Mouse (Mus musculus) intestine, embryonic 16.5 days (tissue): ENCODE results near the gene 2200002D01Rik. TPM values are rescaled to one million over a fixed set of nuclear protein-coding genes. Genes with fewer than 3 reads are reported as not detected.

ENCODE experiments used
- ATAC-seq: fragments of 200-750 bp; cut with Nextera tagmentation; 2 replicates; pipeline ENCODE4 v1.8.0; 2017; ENCODE audit warnings: moderate TSS enrichment, moderate library complexity
- H3K27ac ChIP-seq: fragments of 300-500 bp; sonication (generic); 2 replicates; pipeline ENCODE4 v1.5.1; 2014; ENCODE audit warnings: mild to moderate bottlenecking, low read length
- H3K27me3 ChIP-seq: fragments of 300-500 bp; sonication (generic); replicated peaks from 2 replicates; pipeline ENCODE4 v1.6.1; 2014; ENCODE audit warnings: low read length, control low read depth, mixed read lengths; ENCODE audit not compliant: control insufficient read depth, insufficient read depth
- H3K36me3 ChIP-seq: fragments of 300-500 bp; sonication (generic); 2 replicates; pipeline ENCODE4 v1.6.1; 2014; ENCODE audit warnings: low read length, control low read depth; ENCODE audit not compliant: control insufficient read depth, insufficient read depth
- H3K4me1 ChIP-seq: fragments of 300-500 bp; sonication (generic); 2 replicates; pipeline ENCODE4 v1.6.1; 2014; ENCODE audit warnings: low read length, control low read depth, mixed read lengths; ENCODE audit not compliant: control insufficient read depth, insufficient read depth
- H3K4me2 ChIP-seq: fragments of 300-500 bp; sonication (generic); 2 replicates; pipeline ENCODE4 v1.6.1; 2014; ENCODE audit warnings: low read depth, low read length, control low read depth
- H3K4me3 ChIP-seq: fragments of 300-500 bp; sonication (generic); 2 replicates; pipeline ENCODE4 v1.5.1; 2014; ENCODE audit warnings: mild to moderate bottlenecking, low read length
- H3K9ac ChIP-seq: fragments of 300-500 bp; sonication (generic); 2 replicates; pipeline ENCODE4 v1.6.1; 2014; ENCODE audit warnings: low read depth, low read length
- H3K9me3 ChIP-seq: fragments of 300-500 bp; sonication (generic); 2 replicates; pipeline ENCODE4 v1.6.1; 2016; ENCODE audit warnings: low read length, control low read depth; ENCODE audit not compliant: control insufficient read depth
- WGBS: fragments of 180-500 bp; shearing (Covaris S2); extraction: QIAGEN DNeasy Blood & Tissue Kit; methylation state at CpG from one replicate; pipeline ENCODE4 v1.1.7; 2014; 5-methylcytosine and 5-hydroxymethylcytosine counted together
- polyA plus RNA-seq: library from polyadenylated mRNA; unstranded; fragments of >200 nt; fragmentation: Nextera tagmentation; extraction: Ambion mirVana; gene quantifications from 2 replicates; pipeline ENCODE4 v1.2.1, GENCODE M21; 2015

2200002D01Rik gene
- polyA plus RNA-seq, 1 experiment from 2014 or later, result 264 TPM

DNA sequence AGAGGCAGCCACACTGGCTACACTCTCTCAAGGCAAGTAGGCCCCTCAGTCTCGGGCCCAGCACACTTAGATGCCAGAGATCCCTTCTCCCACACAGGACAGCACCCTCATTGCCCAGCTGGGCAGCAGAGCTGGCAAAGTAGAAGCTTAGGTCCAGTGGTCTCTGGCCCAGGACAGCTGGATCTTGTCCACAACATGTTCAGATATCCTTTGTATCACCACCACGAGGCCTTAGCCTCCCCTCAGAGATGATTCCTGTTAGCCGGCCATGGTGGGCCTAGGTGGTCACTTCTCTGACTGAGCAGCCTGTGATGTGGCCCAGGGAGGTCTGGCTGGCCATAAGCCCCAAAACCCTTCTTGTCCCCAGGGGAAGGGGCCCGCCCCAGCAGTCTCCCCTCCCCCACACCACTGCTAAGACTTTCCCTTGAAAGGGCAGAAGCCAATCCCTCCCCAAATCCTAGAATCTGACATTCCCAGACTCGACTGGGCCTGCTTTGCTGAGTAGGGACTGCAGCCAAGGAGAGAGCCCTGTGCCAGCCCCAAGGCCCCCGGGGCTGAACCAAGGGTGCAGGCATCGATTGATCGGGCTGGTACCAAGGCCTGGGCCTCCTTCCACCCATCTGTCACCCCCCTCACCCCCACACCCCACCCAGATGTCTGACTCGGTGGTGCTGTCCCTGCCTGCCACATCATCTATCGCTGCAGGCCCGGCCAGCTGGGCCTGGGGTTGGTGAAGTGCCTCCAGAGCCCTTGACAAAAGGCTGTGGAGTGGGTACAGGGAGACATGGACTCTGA lies 42.6 kb upstream of the 2200002D01Rik start:
- Histone ChIP-seq H3K4me2 (peak overlapping the region; percentile 80), H3K36me3 (no peaks in the 10 kb centered on the region), H3K9me3 (no peaks in the 10 kb centered on the region), H3K27ac (peak overlapping the region; percentile 75), H3K4me3 (peak overlapping the region; percentile 65), H3K9ac (peak overlapping the region; percentile 45; the same call in 1 of the 2 replicates), H3K4me1 (peaks cover 32% of the 10 kb centered on the region), H3K27me3 (no peaks in the 10 kb centered on the region)
- ATAC-seq, result no peak
- WGBS, result 39% methylated on average over 11 of the region's 11 CpGs

DNA sequence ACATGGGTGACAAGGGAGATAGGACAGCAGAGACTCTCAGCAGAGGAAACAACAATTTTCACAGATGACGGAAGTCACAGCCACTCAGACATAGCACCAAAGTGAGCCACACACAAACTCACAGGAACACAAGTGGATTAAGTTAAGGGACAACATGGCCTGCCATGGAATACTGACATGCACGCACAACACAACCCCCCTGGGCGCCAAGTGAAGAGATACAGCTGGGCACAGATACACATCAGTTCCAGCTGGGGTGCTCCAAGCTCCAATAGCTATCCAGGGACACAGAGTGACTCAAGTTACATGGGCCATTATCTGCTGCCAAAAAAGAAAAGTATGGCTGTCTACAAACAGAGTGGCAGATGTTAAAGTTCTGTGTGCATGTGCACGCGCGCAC lies 41.6 kb upstream of the 2200002D01Rik start:
- peak overlapping the region; percentile 65 for H3K4me3 ChIP-seq
- no peak for ATAC-seq
- no peaks in the 10 kb centered on the region for H3K9me3 ChIP-seq
- H3K9ac ChIP-seq, result peak overlapping the region; percentile 81
- H3K36me3 ChIP-seq, result no peaks in the 10 kb centered on the region
- peak overlapping the region; percentile 80 for H3K4me2 ChIP-seq
- no peaks in the 10 kb centered on the region for H3K27me3 ChIP-seq
- WGBS, result 60% methylated on average over 6 of the region's 6 CpGs
- H3K27ac ChIP-seq, result peak overlapping the region; percentile 75
- H3K4me1 ChIP-seq, result peaks cover 32% of the 10 kb centered on the region

DNA sequence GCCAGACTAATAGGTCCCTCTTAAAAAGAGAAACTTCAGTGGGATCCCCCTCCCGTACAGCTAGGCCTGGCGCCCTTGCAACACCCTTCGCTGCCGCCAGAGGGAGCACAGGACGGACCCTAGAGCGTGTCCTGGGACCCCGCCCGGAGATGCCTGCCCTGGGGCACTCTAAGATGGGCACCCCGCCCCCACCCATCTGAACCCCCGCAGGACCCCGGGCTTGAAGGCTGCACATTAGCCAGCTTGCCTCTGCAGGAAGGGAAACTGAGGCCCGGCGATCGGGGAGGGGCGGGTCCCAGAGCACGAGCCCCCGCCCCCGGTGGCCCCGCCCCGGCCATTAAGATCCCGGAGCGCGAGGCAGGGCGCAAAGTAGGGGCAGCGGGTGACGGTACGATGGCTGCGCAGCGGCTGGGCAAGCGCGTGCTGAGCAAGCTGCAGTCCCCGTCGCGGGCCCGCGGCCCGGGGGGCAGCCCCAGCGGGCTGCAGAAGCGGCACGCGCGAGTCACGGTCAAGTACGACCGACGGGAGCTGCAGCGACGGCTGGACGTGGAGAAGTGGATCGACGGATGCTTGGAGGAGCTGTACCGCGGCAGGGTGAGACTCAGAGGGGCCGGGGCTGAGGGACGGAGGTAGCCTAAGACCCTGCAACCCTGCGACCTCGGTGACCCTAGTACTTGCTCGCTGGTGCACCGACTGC lies 40.8 kb upstream of the 2200002D01Rik start, which contains the start of gene Ppp1r14a:
TSS of gene Ppp1r14a (plus strand) at position 367 of the 697 bp plus-strand sequence.
- 2% methylated on average over 59 of the region's 59 CpGs for WGBS
- peak within 1 kb of the TSS; percentile 65 for H3K4me3 ChIP-seq
- H3K9ac ChIP-seq, result peak within 1 kb of the TSS; percentile 81
- no peaks in the 10 kb centered on the region for H3K36me3 ChIP-seq
- peak within 1 kb of the TSS; percentile 75 for H3K27ac ChIP-seq
- H3K9me3 ChIP-seq, result no peaks in the 10 kb centered on the region
- ATAC-seq, result peak; percentile 39
- H3K4me2 ChIP-seq, result peak within 1 kb of the TSS; percentile 80
- peaks cover 32% of the 10 kb centered on the region for H3K4me1 ChIP-seq
- no peaks in the 10 kb centered on the region for H3K27me3 ChIP-seq

DNA sequence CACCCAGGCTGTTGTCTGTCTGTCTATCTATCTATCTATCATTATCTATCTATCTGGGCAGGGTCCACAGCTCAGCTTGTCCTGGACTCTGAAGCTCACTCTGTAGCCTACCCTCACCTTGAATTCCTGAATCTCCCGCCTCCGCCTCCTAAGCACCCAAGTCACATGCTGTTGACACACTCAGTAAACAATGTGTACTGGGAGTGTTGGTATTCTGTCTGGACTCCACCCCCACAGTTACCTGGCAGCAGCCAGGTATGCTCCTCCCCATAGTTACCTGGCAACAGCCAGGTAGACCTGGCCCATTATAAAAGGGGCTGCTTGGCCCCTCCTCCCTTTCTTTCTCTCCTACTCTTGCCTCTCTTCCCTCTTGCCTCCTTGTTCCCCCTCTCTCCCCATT lies 39.8 kb upstream of the 2200002D01Rik start:
- Histone ChIP-seq H3K27ac (no peak overlapping the region), H3K27me3 (no peaks in the 10 kb centered on the region), H3K4me3 (no peak overlapping the region), H3K4me1 (peaks cover 25% of the 10 kb centered on the region), H3K9ac (no peak overlapping the region), H3K4me2 (no peak overlapping the region), H3K9me3 (no peaks in the 10 kb centered on the region), H3K36me3 (no peaks in the 10 kb centered on the region)
- 70% methylated on average over 2 of the region's 2 CpGs for WGBS
- peak; percentile 25 for ATAC-seq

DNA sequence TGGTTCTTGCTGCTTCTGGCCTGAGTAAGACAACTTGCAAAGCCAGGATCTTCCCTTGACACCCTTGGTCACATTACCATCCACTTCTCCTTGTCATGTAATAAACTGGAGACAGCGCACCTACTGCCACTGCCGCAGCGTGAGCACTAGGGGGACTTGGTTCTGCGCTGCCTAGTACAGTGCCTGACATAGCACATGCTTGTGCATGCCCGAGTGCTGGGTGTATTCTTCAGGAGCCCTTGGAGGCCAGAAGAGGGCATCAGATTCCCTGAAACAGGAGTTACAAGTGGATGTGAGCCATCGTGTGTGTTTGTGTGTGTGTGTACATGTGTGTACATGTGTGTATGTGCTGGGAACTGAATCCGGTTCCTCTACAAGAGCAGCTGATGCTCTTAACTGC lies 39.2 kb upstream of the 2200002D01Rik start:
- Histone ChIP-seq H3K36me3 (no peaks in the 10 kb centered on the region), H3K9me3 (no peaks in the 10 kb centered on the region), H3K4me2 (no peak overlapping the region), H3K4me1 (peaks cover 22% of the 10 kb centered on the region), H3K27ac (no peak overlapping the region), H3K4me3 (no peak overlapping the region), H3K27me3 (no peaks in the 10 kb centered on the region), H3K9ac (no peak overlapping the region)
- peak; percentile 14; the same call in 1 of the 2 replicates for ATAC-seq
- WGBS, result 85% methylated on average over 7 of the region's 7 CpGs

DNA sequence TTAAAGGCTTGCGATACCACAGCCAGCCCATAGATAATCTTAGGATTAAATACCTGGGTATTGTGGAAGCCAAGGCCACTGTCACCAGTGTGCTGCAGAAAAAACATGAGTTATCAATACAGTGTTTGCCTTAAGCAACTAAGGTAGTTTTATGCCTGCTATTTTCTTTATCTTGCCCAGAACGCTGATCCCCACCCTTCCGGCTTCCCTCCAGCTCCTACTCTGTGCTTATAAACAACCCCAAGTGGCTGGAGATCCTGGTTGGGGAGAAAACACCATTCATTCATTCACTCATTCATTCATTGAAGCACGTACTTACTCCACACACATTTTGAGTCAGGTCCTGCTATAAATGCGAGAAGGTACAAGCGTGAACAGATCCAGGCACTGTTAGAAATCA lies 36.3 kb upstream of the 2200002D01Rik start:
- WGBS, result 84% methylated on average over 6 of the region's 6 CpGs
- Histone ChIP-seq H3K27ac (no peak overlapping the region), H3K4me2 (no peak overlapping the region), H3K36me3 (no peaks in the 10 kb centered on the region), H3K4me1 (peaks cover 20% of the 10 kb centered on the region), H3K4me3 (no peak overlapping the region), H3K9me3 (no peaks in the 10 kb centered on the region), H3K27me3 (no peaks in the 10 kb centered on the region), H3K9ac (no peak overlapping the region)
- ATAC-seq, result no peak

DNA sequence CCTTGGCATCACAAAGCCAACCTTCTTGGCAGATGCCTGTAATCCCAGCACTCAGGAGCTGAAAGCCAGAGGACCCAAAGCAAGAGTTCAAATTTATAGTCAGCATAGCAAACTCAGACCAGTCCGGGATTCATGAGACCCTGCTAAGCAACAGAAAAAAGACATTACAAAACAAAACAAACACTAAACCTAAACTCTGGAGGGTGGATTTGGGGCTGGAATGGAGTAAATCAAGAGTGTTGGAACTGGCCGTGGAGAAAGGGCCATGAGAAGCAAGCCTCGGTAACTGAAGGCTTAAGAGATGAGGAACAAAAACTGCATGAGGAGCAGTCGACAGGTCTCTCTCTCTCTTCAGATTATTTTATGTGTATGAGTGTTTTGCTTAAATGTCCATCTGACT lies 35.6 kb upstream of the 2200002D01Rik start:
- peaks cover 23% of the 10 kb centered on the region for H3K4me1 ChIP-seq
- ATAC-seq, result no peak
- H3K4me3 ChIP-seq, result no peak overlapping the region
- H3K27ac ChIP-seq, result no peak overlapping the region
- H3K27me3 ChIP-seq, result no peaks in the 10 kb centered on the region
- H3K9ac ChIP-seq, result no peak overlapping the region
- H3K4me2 ChIP-seq, result no peak overlapping the region
- H3K36me3 ChIP-seq, result no peaks in the 10 kb centered on the region
- 77% methylated on average over 4 of the region's 4 CpGs for WGBS
- H3K9me3 ChIP-seq, result no peaks in the 10 kb centered on the region

DNA sequence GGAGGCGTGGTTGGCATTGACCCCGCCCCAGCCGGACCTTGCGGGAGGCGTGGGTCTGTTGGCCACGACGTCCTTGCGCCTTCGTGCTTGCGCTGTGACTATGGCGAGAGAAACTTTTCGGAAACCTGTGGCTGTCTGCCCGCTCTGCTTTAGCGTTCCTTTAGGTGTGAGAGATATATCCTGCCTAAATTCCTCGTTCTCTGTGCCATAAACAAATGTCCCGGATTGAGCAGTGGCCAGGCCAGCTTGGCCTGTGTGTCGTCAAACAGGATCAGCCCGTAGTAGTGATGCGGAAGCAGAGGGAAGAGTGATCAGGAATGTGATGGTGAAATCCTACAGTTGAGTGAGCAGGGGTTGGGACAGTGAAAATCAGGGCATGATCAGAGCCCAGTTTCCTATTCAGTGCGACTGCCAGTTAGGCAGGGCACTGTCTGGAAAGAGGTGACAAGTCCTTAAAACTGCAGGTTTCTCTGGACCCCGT lies 33.8 kb upstream of the 2200002D01Rik start:
- peaks cover 22% of the 10 kb centered on the region for H3K4me1 ChIP-seq
- no peaks in the 10 kb centered on the region for H3K27me3 ChIP-seq
- peak overlapping the region; percentile 34 for H3K27ac ChIP-seq
- peak; percentile 69 for ATAC-seq
- 8% methylated on average over 21 of the region's 21 CpGs for WGBS
- no peaks in the 10 kb centered on the region for H3K9me3 ChIP-seq
- peak overlapping the region; percentile 91 for H3K9ac ChIP-seq
- peak overlapping the region; percentile 90 for H3K4me2 ChIP-seq
- H3K4me3 ChIP-seq, result peak overlapping the region; percentile 75
- H3K36me3 ChIP-seq, result no peaks in the 10 kb centered on the region

DNA sequence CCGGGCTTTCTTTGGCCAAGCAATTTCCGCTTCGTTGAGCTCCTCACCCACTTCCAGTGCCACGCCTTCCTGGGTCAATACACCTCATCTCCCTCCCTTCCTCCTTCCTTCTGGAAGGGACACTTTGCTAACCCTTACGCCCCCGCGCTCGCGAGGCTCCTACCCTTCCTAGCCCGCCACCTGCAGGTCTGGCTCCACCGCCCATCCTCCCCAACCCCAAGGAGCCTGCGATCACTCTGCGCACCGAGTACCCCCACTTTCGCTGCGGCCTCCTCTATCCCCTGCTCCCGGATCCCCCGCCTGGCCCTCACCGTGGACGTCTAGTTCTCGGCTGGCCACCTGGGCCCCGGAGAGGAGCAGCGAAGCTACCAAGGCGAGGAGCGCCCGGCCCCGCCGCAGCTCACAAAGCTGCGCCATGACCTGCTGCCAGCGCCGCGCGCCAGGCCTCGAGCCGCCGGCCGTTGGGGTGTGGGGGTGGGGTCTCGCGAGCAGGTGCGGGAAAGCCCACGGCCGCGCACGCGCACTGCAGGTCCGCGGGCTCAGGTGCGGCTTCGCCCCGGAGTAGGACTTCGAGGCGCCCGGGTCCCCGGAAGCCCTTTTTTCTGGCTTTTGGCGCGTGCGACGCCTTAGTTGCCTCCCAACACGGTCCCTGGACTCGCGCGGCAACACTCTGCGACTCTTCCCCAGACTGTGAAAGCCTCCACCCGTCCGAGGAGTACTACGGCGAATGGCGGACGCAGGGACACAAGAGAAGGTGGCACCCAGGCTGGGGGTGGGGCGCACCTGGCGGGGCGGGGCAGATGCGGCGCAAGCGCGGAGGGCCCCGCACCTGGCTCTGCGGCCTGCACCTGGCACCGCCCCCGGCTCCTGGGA lies 33.2 kb upstream of the 2200002D01Rik start, which contains the start of gene Spint2:
TSS of gene Spint2 (minus strand) at position 712 of the 873 bp plus-strand sequence.
- no peaks in the 10 kb centered on the region for H3K27me3 ChIP-seq
- H3K4me1 ChIP-seq, result peaks cover 28% of the 10 kb centered on the region
- no peaks in the 10 kb centered on the region for H3K9me3 ChIP-seq
- no peaks in the 10 kb centered on the region for H3K36me3 ChIP-seq
- peak within 1 kb of the TSS; percentile 75 for H3K4me3 ChIP-seq
- H3K4me2 ChIP-seq, result peak within 1 kb of the TSS; percentile 90
- ATAC-seq, result peak; percentile 91
- peak within 1 kb of the TSS; percentile 92 for H3K27ac ChIP-seq
- under 1% methylated on average over 79 of the region's 80 CpGs for WGBS
- peak within 1 kb of the TSS; percentile 91 for H3K9ac ChIP-seq
